Mouse (Mus musculus): ENCODE measurements at regions not wholly inside any gene's neighbourhood (a gene's known extent, or its start where the extent isn't known, plus 50 kb on each side); places are given as distances from the start of the nearest gene placed in this dataset.

DNA sequence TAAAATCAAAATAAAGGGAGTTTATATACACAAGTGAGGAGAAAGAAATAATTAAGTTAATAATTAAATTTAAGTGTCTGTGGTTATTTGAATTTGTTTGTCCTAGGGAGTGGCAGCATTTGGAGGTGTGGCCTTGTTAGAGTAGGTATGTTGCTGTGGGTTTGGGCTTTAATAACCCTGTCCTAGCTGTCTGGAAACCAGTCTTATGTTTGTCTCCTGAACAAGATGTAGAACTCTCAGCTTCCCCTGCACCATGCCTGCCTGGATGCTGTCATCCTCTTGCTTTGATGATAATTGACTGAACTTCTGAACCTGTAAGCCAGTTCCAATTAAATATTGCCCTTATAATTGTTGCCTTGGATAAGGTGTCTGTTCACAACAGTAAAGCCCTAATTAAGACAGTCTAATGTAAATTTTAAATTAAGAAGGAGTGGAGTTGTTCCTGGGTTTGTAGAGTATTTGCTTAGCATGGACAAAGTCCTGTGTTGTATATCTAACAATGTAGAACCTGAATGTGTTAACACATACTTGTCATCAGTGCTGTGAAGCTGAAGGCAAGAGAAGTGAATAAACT is 566.6 kb upstream of the Atxn7l3b start:
- peak; percentile 8 for DNase-seq (ENCODE audit: low read depth, low spot score)

Data from A20 (cell line).